ENCODE assay signal across 13 mouse cellular contexts in genomic region chr13:28770018-28770417, GRCm38 (mm10).
DNase-seq lines count a peak whose midpoint lies in the region; ATAC-seq lines count a peak whose summit lies in the region.
"Had no signal": no experiment of that assay in that cellular context is flagged by ENCODE, and none has a peak within 500 bp of the region (broad histone marks: within the 10 kb centered on the region; RNA-seq: fewer than 3 reads in every experiment).

No protein-coding gene starts in this region.

- peak overlapping the region; percentile 60 for H3K27ac ChIP-seq in hindbrain, embryonic 13.5 days
- H3K27ac ChIP-seq in hindbrain, embryonic 12.5 days = no peak overlapping the region
- H3K27ac ChIP-seq in forebrain, embryonic 15.5 days (replicated peaks) = peak overlapping the region; percentile 79
- peak overlapping the region; percentile 5; the same call in 1 of the 2 replicates for H3K27ac ChIP-seq in midbrain, embryonic 11.5 days (ENCODE audit: low read depth, low read length)

- H3K9me3 ChIP-seq in hindbrain, embryonic 13.5 days = no peaks in the 10 kb centered on the region
- H3K9me3 ChIP-seq in hindbrain, embryonic 12.5 days (replicated peaks) = no peaks in the 10 kb centered on the region; the same call in 1 of the 2 replicates
- H3K9me3 ChIP-seq in forebrain, embryonic 15.5 days = no peaks in the 10 kb centered on the region
- H3K9me3 ChIP-seq in midbrain, embryonic 11.5 days (ENCODE audit: control insufficient read depth, low read length) = no peaks in the 10 kb centered on the region

- no peak for ATAC-seq in hindbrain, embryonic 13.5 days (ENCODE audit: low FRiP score)
- ATAC-seq in hindbrain, embryonic 12.5 days (ENCODE audit: low FRiP score) = no peak
- ATAC-seq in common myeloid progenitor, adult 5-6 weeks (replicated peaks; ENCODE audit: low read depth, poor library complexity, severe bottlenecking) = peak; percentile 77
- ATAC-seq in forebrain, embryonic 15.5 days (replicated peaks) = no peak
- ATAC-seq in midbrain, embryonic 11.5 days (ENCODE audit: low FRiP score) = no peak
- ATAC-seq: liver, postnatal 0 days had no signal

- no peak for DNase-seq in midbrain, embryonic 11.5 days (ENCODE audit: low spot score, missing footprints)
- no peak for DNase-seq in urinary bladder, postnatal 4 days (ENCODE audit: low spot score in 2 of 2)
- no peak for DNase-seq in ovary, adult 18-20 months (ENCODE audit: low spot score)
- DNase-seq in right cerebral cortex, postnatal 4 days = no peak
- DNase-seq: adrenal gland, adult 8-10 months; cerebellum, postnatal 36 days; gastrocnemius, postnatal 10 days; liver, postnatal 0 days had no signal

- no peak overlapping the region for H3K4me3 ChIP-seq in hindbrain, embryonic 13.5 days
- no peak overlapping the region for H3K4me3 ChIP-seq in hindbrain, embryonic 12.5 days
- H3K4me3 ChIP-seq in forebrain, embryonic 15.5 days = no peak overlapping the region
- no peak overlapping the region for H3K4me3 ChIP-seq in midbrain, embryonic 11.5 days (ENCODE audit: low read depth, low read length)
- H3K4me3 ChIP-seq: myocyte had no signal

- H3K27me3 ChIP-seq in hindbrain, embryonic 13.5 days = no peaks in the 10 kb centered on the region
- H3K27me3 ChIP-seq in hindbrain, embryonic 12.5 days = no peaks in the 10 kb centered on the region
- H3K27me3 ChIP-seq in forebrain, embryonic 15.5 days = no peaks in the 10 kb centered on the region
- H3K27me3 ChIP-seq in midbrain, embryonic 11.5 days (ENCODE audit: control insufficient read depth, insufficient read depth, low read length) = no peaks in the 10 kb centered on the region

- H3K4me2 ChIP-seq in hindbrain, embryonic 13.5 days = no peak overlapping the region
- no peak overlapping the region for H3K4me2 ChIP-seq in hindbrain, embryonic 12.5 days (replicated peaks)
- no peak overlapping the region for H3K4me2 ChIP-seq in forebrain, embryonic 15.5 days (replicated peaks)
- no peak overlapping the region for H3K4me2 ChIP-seq in midbrain, embryonic 11.5 days

- WGBS in hindbrain, embryonic 13.5 days = 76% methylated on average over 4 of the region's 4 CpGs
- WGBS in hindbrain, embryonic 12.5 days = 69% methylated on average over 4 of the region's 4 CpGs
- 59% methylated on average over 4 of the region's 4 CpGs for WGBS in forebrain, embryonic 15.5 days
- WGBS in midbrain, embryonic 11.5 days = 67% methylated on average over 4 of the region's 4 CpGs

- H3K4me1 ChIP-seq in hindbrain, embryonic 13.5 days (replicated peaks) = peaks cover 51% of the 10 kb centered on the region
- H3K4me1 ChIP-seq in hindbrain, embryonic 12.5 days = peaks cover 39% of the 10 kb centered on the region
- H3K4me1 ChIP-seq in forebrain, embryonic 15.5 days = peaks cover 47% of the 10 kb centered on the region
- peaks cover 32% of the 10 kb centered on the region for H3K4me1 ChIP-seq in midbrain, embryonic 11.5 days (ENCODE audit: control insufficient read depth, insufficient read depth, low read length)

- H3K36me3 ChIP-seq in hindbrain, embryonic 13.5 days = no peaks in the 10 kb centered on the region
- H3K36me3 ChIP-seq in hindbrain, embryonic 12.5 days = 0 out of 2 replicates have a peak, but pooled peaks cover 4% of the 10 kb centered on the region
- H3K36me3 ChIP-seq in forebrain, embryonic 15.5 days = no peaks in the 10 kb centered on the region
- H3K36me3 ChIP-seq in midbrain, embryonic 11.5 days (ENCODE audit: control insufficient read depth, insufficient read depth, low read length) = no peaks in the 10 kb centered on the region

- no peak overlapping the region for H3K9ac ChIP-seq in hindbrain, embryonic 13.5 days
- no peak overlapping the region for H3K9ac ChIP-seq in hindbrain, embryonic 12.5 days
- H3K9ac ChIP-seq in forebrain, embryonic 15.5 days (replicated peaks) = no peak overlapping the region
- H3K9ac ChIP-seq in midbrain, embryonic 11.5 days (ENCODE audit: low read length) = no peak overlapping the region
- H3K9ac ChIP-seq: liver, postnatal 0 days had no signal
